Mouse (Mus musculus) frontal cortex, postnatal 14 days (tissue): ENCODE data around the gene Steap4.
"Not testable (repeated sequence)": the region's sequence is repeated elsewhere in the genome, so short reads cannot be mapped to it uniquely, and the experiment has no call there.

ENCODE experiments used
- DNase-seq, 2 experiments: peaks; one replicate each; pipeline ENCODE4 v3.0.0; 2022; ENCODE audit warnings: low spot score in 2 of 2

Steap4 gene

DNA sequence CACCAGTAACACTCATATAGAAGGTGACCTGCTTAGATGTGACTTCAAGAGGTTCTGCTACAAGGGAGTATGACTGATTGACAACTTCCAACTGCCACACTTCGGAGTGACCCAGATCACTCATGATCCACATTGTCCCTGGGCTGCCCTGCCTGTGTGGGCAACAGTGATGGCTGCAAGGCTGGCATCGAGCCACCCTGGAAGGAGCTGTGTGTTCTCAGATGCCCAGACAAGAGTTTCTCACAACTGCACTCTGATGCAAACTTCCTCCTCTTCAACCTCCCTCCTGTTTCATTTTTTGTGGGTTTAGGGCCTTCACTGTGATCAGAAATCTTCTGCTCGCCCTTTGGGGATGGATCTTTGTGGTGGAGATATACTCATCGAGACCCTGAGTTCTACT is 28.2 kb downstream of the Steap4 start:
- DNase-seq = no peak

- DNase-seq = not testable (repeated sequence)
Measured at GRCm38 (mm10) chr5:7991631-7992030, 31.4 kb downstream of the Steap4 start.

- DNase-seq = no peak
Measured at GRCm38 (mm10) chr5:7993766-7994165, 33.5 kb downstream of the Steap4 start.

DNA sequence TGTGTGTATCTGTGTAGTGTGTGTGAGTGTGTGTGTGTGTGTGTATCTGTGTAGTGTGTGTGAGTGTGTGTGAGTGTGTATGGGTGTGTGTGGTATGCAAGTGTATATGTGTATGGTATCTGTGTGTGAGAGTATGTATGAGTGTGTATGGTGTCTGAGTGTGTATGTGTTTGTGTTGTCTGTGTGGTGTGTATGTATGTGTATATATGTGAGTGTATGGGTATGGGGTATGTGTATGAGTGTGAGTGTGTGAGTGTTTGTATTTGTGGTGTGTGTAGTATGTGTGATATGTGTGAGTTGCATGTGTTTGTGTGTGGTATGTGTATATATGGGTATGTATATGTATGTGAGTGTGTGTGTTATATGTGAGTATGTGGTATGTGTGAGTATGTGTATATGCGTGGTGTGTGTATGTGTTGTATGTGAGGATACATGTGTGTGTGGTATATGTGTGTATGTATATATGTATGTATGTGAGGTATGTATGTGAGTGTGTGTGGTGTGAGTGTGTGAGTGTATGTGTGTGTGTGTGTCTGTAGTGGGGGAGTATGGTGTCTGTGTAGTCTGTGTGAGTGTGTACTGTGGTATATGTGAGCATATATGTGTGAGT is 35.1 kb downstream of the Steap4 start:
- DNase-seq = no peak

DNA sequence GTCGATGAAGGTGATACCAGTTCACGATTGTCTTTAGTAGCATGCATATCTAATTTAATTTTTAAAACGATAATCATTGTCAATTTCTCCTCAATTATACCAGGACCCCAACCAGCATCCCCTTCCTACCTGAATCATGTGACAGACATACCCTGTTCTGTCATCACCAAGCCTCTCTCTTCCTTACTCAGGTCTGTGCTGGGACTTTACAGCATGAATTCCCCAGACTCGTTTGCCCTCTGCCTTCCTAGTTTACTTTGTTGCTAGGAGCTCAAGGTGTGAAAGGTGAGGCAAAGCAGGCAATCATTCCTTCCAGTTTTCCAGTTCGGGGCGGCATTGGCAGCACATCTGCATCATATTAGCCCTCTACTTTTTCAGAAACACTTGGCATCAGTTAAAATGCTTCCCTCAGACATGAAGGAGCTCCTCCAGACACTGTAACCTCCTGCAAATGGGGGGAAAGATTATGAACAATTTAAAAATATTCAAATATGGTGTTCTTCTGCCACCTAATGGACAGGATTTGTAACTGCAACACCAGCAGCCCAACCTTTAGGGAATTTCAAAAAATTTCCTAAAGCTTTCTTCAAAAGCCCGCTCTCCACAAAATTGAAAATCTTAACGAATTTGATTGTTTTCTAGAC is 36.3 kb downstream of the Steap4 start:
- DNase-seq = peak in 1 of 2 experiments; percentile 4

- no peak for DNase-seq
Measured at GRCm38 (mm10) chr5:7997086-7997485, 36.8 kb downstream of the Steap4 start.

DNA sequence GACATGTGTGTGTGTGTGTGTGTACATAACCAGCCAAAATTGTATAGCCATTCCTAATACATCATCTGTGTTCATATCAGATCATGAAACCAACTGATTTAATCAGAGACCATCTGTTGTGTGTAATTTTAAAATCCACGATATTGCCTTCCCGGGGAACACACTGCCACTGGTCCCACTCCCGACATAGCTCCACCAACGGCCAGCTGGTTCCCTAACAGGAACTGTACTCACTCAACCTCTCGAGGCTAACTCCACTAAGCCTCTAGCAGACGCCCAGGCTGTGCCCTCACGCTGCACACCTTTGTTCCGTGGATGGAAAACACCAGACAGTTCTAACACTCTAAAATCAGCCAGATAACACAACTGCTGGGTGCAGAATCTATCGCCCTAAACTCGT is 40.2 kb downstream of the Steap4 start:
- DNase-seq = peak; percentile 11 to 17

DNA sequence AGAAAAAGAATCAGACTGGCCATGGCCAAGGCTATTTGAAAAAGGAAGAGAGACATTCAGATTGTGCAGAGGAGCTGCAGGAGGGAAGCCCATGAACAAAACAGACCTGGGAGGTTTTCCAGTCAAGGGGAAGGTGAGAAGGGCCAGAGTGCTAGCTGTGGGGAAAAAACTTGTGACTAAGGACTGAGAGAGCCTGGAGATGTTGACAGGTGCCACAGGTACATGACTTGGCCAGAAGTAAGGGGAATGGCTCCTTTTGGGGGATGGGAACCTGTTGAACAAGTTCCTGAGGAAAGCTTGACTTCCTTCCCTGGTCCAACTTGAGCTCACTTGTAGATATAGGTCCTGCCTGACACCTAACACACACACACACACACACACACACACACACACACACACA is 42.6 kb downstream of the Steap4 start:
- DNase-seq = no peak

- DNase-seq = no peak
Measured at GRCm38 (mm10) chr5:8013276-8013675, 53.0 kb downstream of the Steap4 start.
